Mouse (Mus musculus) heart, embryonic 16.5 days (tissue): ENCODE measurements at regions not wholly inside any gene's neighbourhood (a gene's known extent, or its start where the extent isn't known, plus 50 kb on each side); places are given as distances from the start of the nearest gene placed in this dataset.
"Not testable (repeated sequence)": the region's sequence is repeated elsewhere in the genome, so short reads cannot be mapped to it uniquely, and the experiment has no call there.

Source experiments
- ATAC-seq: fragments of 200-750 bp; cut with Nextera tagmentation; replicated peaks from 2 replicates; pipeline ENCODE4 v1.8.0; 2017; ENCODE audit warnings: moderate number of reproducible peaks; ENCODE audit not compliant: insufficient read depth, low FRiP score; ENCODE audit errors: extremely low read depth
- H3K27ac ChIP-seq: fragments of 300-500 bp; sonication (generic); 2 replicates; pipeline ENCODE4 v1.5.1; 2014; ENCODE audit warnings: mild to moderate bottlenecking, low read length, control low read depth, moderate library complexity
- H3K27me3 ChIP-seq: fragments of 300-500 bp; sonication (generic); 2 replicates; pipeline ENCODE4 v1.6.1; 2014; ENCODE audit warnings: low read length, mixed read lengths; ENCODE audit not compliant: control insufficient read depth, insufficient read depth
- H3K36me3 ChIP-seq: fragments of 300-500 bp; sonication (generic); 2 replicates; pipeline ENCODE4 v1.6.1; 2014; ENCODE audit not compliant: control insufficient read depth, insufficient read depth
- H3K4me1 ChIP-seq: fragments of 300-500 bp; sonication (generic); 2 replicates; pipeline ENCODE4 v1.6.1; 2014; ENCODE audit warnings: low read length, mixed read lengths; ENCODE audit not compliant: control insufficient read depth, insufficient read depth
- H3K4me2 ChIP-seq: fragments of 300-500 bp; sonication (generic); 2 replicates; pipeline ENCODE4 v1.6.1; 2014; ENCODE audit warnings: low read depth, mild to moderate bottlenecking, control low read depth, low read length
- H3K4me3 ChIP-seq: fragments of 300-500 bp; sonication (generic); 2 replicates; pipeline ENCODE4 v1.5.1; 2014; ENCODE audit warnings: mild to moderate bottlenecking, control low read depth, low read length
- H3K9ac ChIP-seq: fragments of 300-500 bp; sonication (generic); 2 replicates; pipeline ENCODE4 v1.6.1; 2014; ENCODE audit warnings: low read length, control low read depth
- H3K9me3 ChIP-seq: fragments of 300-500 bp; sonication (generic); replicated peaks from 2 replicates; pipeline ENCODE4 v1.6.1; 2016; ENCODE audit warnings: low read length; ENCODE audit not compliant: control insufficient read depth
- WGBS: fragments of 180-500 bp; shearing (Covaris S2); extraction: QIAGEN DNeasy Blood & Tissue Kit; methylation state at CpG from one replicate; pipeline ENCODE4 v1.1.7; 2014; 5-methylcytosine and 5-hydroxymethylcytosine counted together

- 67% methylated on average over 2 of the region's 2 CpGs for WGBS
- H3K27ac ChIP-seq: no peak overlapping the region
- ATAC-seq: no peak
These were observed 437.1 kb downstream of the Epm2a start for GRCm38 (mm10) chr10:11780302-11780701.

GRCm38 (mm10) chr10:11787240-11787639 lies 444.0 kb downstream of the Epm2a start:
- Histone ChIP-seq H3K27ac (no peak overlapping the region), H3K9me3 (no peaks in the 10 kb centered on the region), H3K4me2 (no peak overlapping the region), H3K4me1 (no peaks in the 10 kb centered on the region), H3K4me3 (no peak overlapping the region), H3K27me3 (no peaks in the 10 kb centered on the region), H3K36me3 (no peaks in the 10 kb centered on the region), H3K9ac (no peak overlapping the region)
- no peak for ATAC-seq

More at GRCm38 (mm10) chr10:11780302-11780701, 437.1 kb downstream of the Epm2a start:
- Histone ChIP-seq H3K27me3 (no peaks in the 10 kb centered on the region), H3K9me3 (no peaks in the 10 kb centered on the region), H3K4me2 (no peak overlapping the region), H3K9ac (no peak overlapping the region), H3K4me1 (no peaks in the 10 kb centered on the region), H3K4me3 (no peak overlapping the region), H3K36me3 (no peaks in the 10 kb centered on the region)

- H3K4me2 ChIP-seq: no peak overlapping the region
- no peak for ATAC-seq
- no peak overlapping the region for H3K27ac ChIP-seq
- 89% methylated on average over 3 of the region's 3 CpGs for WGBS
- no peaks in the 10 kb centered on the region for H3K9me3 ChIP-seq
- no peaks in the 10 kb centered on the region for H3K4me1 ChIP-seq
- no peaks in the 10 kb centered on the region for H3K36me3 ChIP-seq
- no peak overlapping the region for H3K9ac ChIP-seq
- H3K27me3 ChIP-seq: no peaks in the 10 kb centered on the region
- no peak overlapping the region for H3K4me3 ChIP-seq
These were observed 456.3 kb downstream of the Epm2a start for GRCm38 (mm10) chr10:11799510-11799909.

- not testable (repeated sequence) for H3K27ac ChIP-seq, H3K36me3 ChIP-seq, H3K9me3 ChIP-seq, H3K9ac ChIP-seq, ATAC-seq, H3K4me1 ChIP-seq, H3K4me2 ChIP-seq, H3K27me3 ChIP-seq, H3K4me3 ChIP-seq
- 79% methylated on average over 13 of the region's 13 CpGs for WGBS
These were observed 458.4 kb downstream of the Epm2a start for GRCm38 (mm10) chr10:11801372-11802230.

- H3K9ac ChIP-seq: no peak overlapping the region
- WGBS: 78% methylated on average over 3 of the region's 3 CpGs
- ATAC-seq: no peak
- no peak overlapping the region for H3K4me3 ChIP-seq
- H3K4me2 ChIP-seq: no peak overlapping the region
- no peaks in the 10 kb centered on the region for H3K9me3 ChIP-seq
- H3K27me3 ChIP-seq: no peaks in the 10 kb centered on the region
- H3K4me1 ChIP-seq: no peaks in the 10 kb centered on the region
- H3K36me3 ChIP-seq: no peaks in the 10 kb centered on the region
- H3K27ac ChIP-seq: no peak overlapping the region
These were observed 466.1 kb downstream of the Epm2a start for GRCm38 (mm10) chr10:11809255-11809654.

- Histone ChIP-seq H3K4me3 (no peak overlapping the region), H3K4me1 (no peaks in the 10 kb centered on the region), H3K27me3 (no peaks in the 10 kb centered on the region), H3K4me2 (no peak overlapping the region), H3K9ac (no peak overlapping the region), H3K9me3 (no peaks in the 10 kb centered on the region), H3K27ac (no peak overlapping the region), H3K36me3 (no peaks in the 10 kb centered on the region)
- WGBS: 58% methylated on average over 3 of the region's 3 CpGs
- ATAC-seq: no peak
These were observed 479.3 kb downstream of the Epm2a start for GRCm38 (mm10) chr10:11822418-11822959.

- no peak for ATAC-seq
- Histone ChIP-seq H3K9me3 (no peaks in the 10 kb centered on the region), H3K9ac (no peak overlapping the region), H3K4me1 (peaks cover 5% of the 10 kb centered on the region; the same call in 1 of the 2 replicates), H3K36me3 (no peaks in the 10 kb centered on the region), H3K4me2 (no peak overlapping the region), H3K27ac (no peak overlapping the region), H3K4me3 (no peak overlapping the region), H3K27me3 (no peaks in the 10 kb centered on the region)
- 74% methylated on average over 5 of the region's 5 CpGs for WGBS
These were observed 497.9 kb downstream of the Epm2a start for GRCm38 (mm10) chr10:11841094-11841493.

- Histone ChIP-seq H3K4me3 (no peak overlapping the region), H3K36me3 (no peaks in the 10 kb centered on the region), H3K9me3 (no peaks in the 10 kb centered on the region), H3K4me2 (no peak overlapping the region), H3K9ac (no peak overlapping the region), H3K27me3 (no peaks in the 10 kb centered on the region), H3K27ac (no peak overlapping the region), H3K4me1 (peaks cover 5% of the 10 kb centered on the region; the same call in 1 of the 2 replicates)
- 50% methylated on average over 7 of the region's 7 CpGs for WGBS
- ATAC-seq: no peak
These were observed 498.3 kb downstream of the Epm2a start for GRCm38 (mm10) chr10:11841494-11841893.

- WGBS: 62% methylated on average over 1 of the region's 1 CpGs
- no peak overlapping the region for H3K4me2 ChIP-seq
- no peaks in the 10 kb centered on the region for H3K27me3 ChIP-seq
- no peak overlapping the region for H3K4me3 ChIP-seq
- no peak overlapping the region for H3K9ac ChIP-seq
- H3K27ac ChIP-seq: no peak overlapping the region
- no peaks in the 10 kb centered on the region for H3K9me3 ChIP-seq
- H3K4me1 ChIP-seq: peaks cover 5% of the 10 kb centered on the region; the same call in 1 of the 2 replicates
- no peaks in the 10 kb centered on the region for H3K36me3 ChIP-seq
- ATAC-seq: no peak; the same call in 1 of the 2 replicates
These were observed 502.9 kb downstream of the Epm2a start for GRCm38 (mm10) chr10:11846141-11846540.
